Mouse (Mus musculus) hindbrain, embryonic 11.5 days (tissue): ENCODE results near the gene Il23r. TPM values are rescaled to one million over a fixed set of nuclear protein-coding genes. Genes with fewer than 3 reads are reported as not detected.

ENCODE experiments used
- ATAC-seq: fragments of 200-750 bp; cut with Nextera tagmentation; 2 replicates; pipeline ENCODE4 v1.8.0; 2017; ENCODE audit warnings: mild to moderate bottlenecking, moderate TSS enrichment, moderate library complexity; ENCODE audit not compliant: low FRiP score
- DNase-seq: peaks from one replicate; pipeline ENCODE4 v3.0.0-alpha.2; 2015; ENCODE audit warnings: low spot score
- H3K27ac ChIP-seq: fragments of 300-500 bp; sonication (generic); 2 replicates; pipeline ENCODE4 v1.5.1; 2014; ENCODE audit warnings: mild to moderate bottlenecking, low read depth, low read length
- H3K27me3 ChIP-seq: fragments of 300-500 bp; sonication (generic); 2 replicates; pipeline ENCODE4 v1.6.1; 2014; ENCODE audit warnings: mild to moderate bottlenecking, low read length, moderate library complexity, mixed read lengths; ENCODE audit not compliant: control insufficient read depth, insufficient read depth
- H3K36me3 ChIP-seq: fragments of 300-500 bp; sonication (generic); 2 replicates; pipeline ENCODE4 v1.6.1; 2014; ENCODE audit warnings: mild to moderate bottlenecking, low read length, moderate library complexity, mixed read lengths; ENCODE audit not compliant: control insufficient read depth, insufficient read depth
- H3K4me1 ChIP-seq: fragments of 300-500 bp; sonication (generic); replicated peaks from 2 replicates; pipeline ENCODE4 v1.6.1; 2014; ENCODE audit warnings: low read length, mixed read lengths; ENCODE audit not compliant: control insufficient read depth, insufficient read depth
- H3K4me2 ChIP-seq: fragments of 300-500 bp; sonication (generic); replicated peaks from 2 replicates; pipeline ENCODE4 v1.6.1; 2014; ENCODE audit warnings: mild to moderate bottlenecking, low read depth, low read length
- H3K4me3 ChIP-seq: fragments of 300-500 bp; sonication (generic); 2 replicates; pipeline ENCODE4 v1.5.1; 2014; ENCODE audit warnings: low read depth, low read length
- H3K9ac ChIP-seq: fragments of 300-500 bp; sonication (generic); 2 replicates; pipeline ENCODE4 v1.6.1; 2014; ENCODE audit warnings: low read depth, low read length
- H3K9me3 ChIP-seq: fragments of 300-500 bp; sonication (generic); 2 replicates; pipeline ENCODE4 v1.6.1; 2016; ENCODE audit warnings: low read length; ENCODE audit not compliant: control insufficient read depth
- WGBS: fragments of 180-500 bp; shearing (Covaris S2); extraction: QIAGEN DNeasy Blood & Tissue Kit; methylation state at CpG from one replicate; pipeline ENCODE4 v1.1.7; 2014; 5-methylcytosine and 5-hydroxymethylcytosine counted together
- polyA plus RNA-seq: library from polyadenylated mRNA; unstranded; fragments of >200 nt; fragmentation: Nextera tagmentation; extraction: Ambion mirVana; gene quantifications from 2 replicates; pipeline ENCODE4 v1.2.1, GENCODE M21; 2014

The Il23r gene
- not detected in 2 replicates for polyA plus RNA-seq

GRCm38 (mm10) chr6:67491755-67492154, at the start of gene Il23r:
TSS of gene Il23r (minus strand) at chr6:67491855.
- no peaks in the 10 kb centered on the region for H3K9me3 ChIP-seq
- no peaks in the 10 kb centered on the region for H3K4me1 ChIP-seq
- no peak within 1 kb of the TSS for H3K27ac ChIP-seq
- H3K4me3 ChIP-seq, result no peak within 1 kb of the TSS
- DNase-seq, result no peak
- no peaks in the 10 kb centered on the region for H3K27me3 ChIP-seq
- 75% methylated on average over 2 of the region's 2 CpGs for WGBS
- no peak within 1 kb of the TSS for H3K9ac ChIP-seq
- no peak for ATAC-seq
- no peaks in the 10 kb centered on the region for H3K36me3 ChIP-seq
- no peak within 1 kb of the TSS for H3K4me2 ChIP-seq

- H3K4me2 ChIP-seq, result peak within 1 kb of the TSS; percentile 60
- H3K36me3 ChIP-seq, result no peaks in the 10 kb centered on the region
- ATAC-seq, result no peak
- H3K4me3 ChIP-seq, result peak within 1 kb of the TSS; percentile 34
- 4% methylated on average over 8 of the region's 8 CpGs for WGBS
- H3K27me3 ChIP-seq, result peaks cover 39% of the 10 kb centered on the region
- H3K27ac ChIP-seq, result no peak within 1 kb of the TSS
- H3K9me3 ChIP-seq, result no peaks in the 10 kb centered on the region
- no peaks in the 10 kb centered on the region; the same call in 1 of the 2 replicates for H3K4me1 ChIP-seq
- no peak for DNase-seq
- no peak within 1 kb of the TSS for H3K9ac ChIP-seq
Observed at GRCm38 (mm10) chr6:67535777-67536054, 44.1 kb upstream of the Il23r start, which contains the start of gene Tacstd2. TSS of gene Tacstd2 (minus strand) at chr6:67535796.

GRCm38 (mm10) chr6:67535005-67535776, 43.5 kb upstream of the Il23r start:
- DNase-seq, result peak; percentile 67
- H3K27me3 ChIP-seq, result peaks cover 39% of the 10 kb centered on the region
- no peaks in the 10 kb centered on the region for H3K9me3 ChIP-seq
- ATAC-seq, result peak; percentile 68
- WGBS, result under 1% methylated on average over 62 of the region's 62 CpGs
- no peaks in the 10 kb centered on the region; the same call in 1 of the 2 replicates for H3K4me1 ChIP-seq
- H3K9ac ChIP-seq, result no peak overlapping the region
- H3K36me3 ChIP-seq, result no peaks in the 10 kb centered on the region
- H3K27ac ChIP-seq, result no peak overlapping the region
- peak overlapping the region; percentile 34 for H3K4me3 ChIP-seq
- H3K4me2 ChIP-seq, result peak overlapping the region; percentile 60

- Histone ChIP-seq H3K4me2 (peak overlapping the region; percentile 60), H3K4me3 (peak overlapping the region; percentile 34), H3K27ac (no peak overlapping the region), H3K4me1 (no peaks in the 10 kb centered on the region; the same call in 1 of the 2 replicates), H3K9ac (no peak overlapping the region), H3K9me3 (no peaks in the 10 kb centered on the region), H3K36me3 (no peaks in the 10 kb centered on the region), H3K27me3 (peaks cover 39% of the 10 kb centered on the region)
- peak; percentile 48 for DNase-seq
- WGBS, result 8% methylated on average over 31 of the region's 31 CpGs
- ATAC-seq, result peak; percentile 38
Observed at GRCm38 (mm10) chr6:67534191-67535004, 42.7 kb upstream of the Il23r start.

- WGBS, result 9% methylated on average over 29 of the region's 29 CpGs
- H3K27me3 ChIP-seq, result peaks cover 39% of the 10 kb centered on the region
Observed at GRCm38 (mm10) chr6:67532665-67533440, 41.2 kb upstream of the Il23r start.

GRCm38 (mm10) chr6:67531822-67532162, 40.1 kb upstream of the Il23r start:
- H3K9ac ChIP-seq, result no peak overlapping the region
- H3K4me3 ChIP-seq, result no peak overlapping the region
- H3K9me3 ChIP-seq, result no peaks in the 10 kb centered on the region
- H3K4me2 ChIP-seq, result no peak overlapping the region
- no peak for DNase-seq
- ATAC-seq, result no peak
- no peaks in the 10 kb centered on the region for H3K36me3 ChIP-seq
- H3K4me1 ChIP-seq, result no peaks in the 10 kb centered on the region; the same call in 1 of the 2 replicates
- WGBS, result 68% methylated on average over 7 of the region's 7 CpGs
- H3K27ac ChIP-seq, result no peak overlapping the region
- H3K27me3 ChIP-seq, result peaks cover 38% of the 10 kb centered on the region

More at GRCm38 (mm10) chr6:67532665-67533440, 41.2 kb upstream of the Il23r start:
- peak overlapping the region; percentile 17; the same call in 1 of the 2 replicates for H3K4me2 ChIP-seq
- peak; percentile 42 for DNase-seq
- no peaks in the 10 kb centered on the region; the same call in 1 of the 2 replicates for H3K4me1 ChIP-seq
- no peak overlapping the region for H3K27ac ChIP-seq
- 0 out of 2 replicates have a peak overlapping the region, but pooled peaks have one; percentile 9 for H3K4me3 ChIP-seq
- H3K36me3 ChIP-seq, result no peaks in the 10 kb centered on the region
- peak; percentile 60 for ATAC-seq
- H3K9ac ChIP-seq, result no peak overlapping the region
- no peaks in the 10 kb centered on the region for H3K9me3 ChIP-seq

GRCm38 (mm10) chr6:67530992-67531821, 39.6 kb upstream of the Il23r start:
- Histone ChIP-seq H3K9me3 (no peaks in the 10 kb centered on the region), H3K27ac (no peak overlapping the region), H3K4me2 (no peak overlapping the region), H3K4me1 (no peaks in the 10 kb centered on the region; the same call in 1 of the 2 replicates), H3K4me3 (no peak overlapping the region), H3K36me3 (no peaks in the 10 kb centered on the region), H3K27me3 (peaks cover 36% of the 10 kb centered on the region), H3K9ac (no peak overlapping the region)
- ATAC-seq, result no peak
- no peak for DNase-seq
- WGBS, result 56% methylated on average over 9 of the region's 9 CpGs

- ATAC-seq, result no peak
Observed at GRCm38 (mm10) chr6:67526356-67526755, 34.7 kb upstream of the Il23r start.

More at GRCm38 (mm10) chr6:67526356-67526755, 34.7 kb upstream of the Il23r start:
- DNase-seq, result no peak
- H3K4me1 ChIP-seq, result no peaks in the 10 kb centered on the region
- no peaks in the 10 kb centered on the region for H3K36me3 ChIP-seq
- H3K4me2 ChIP-seq, result no peak overlapping the region
- H3K9me3 ChIP-seq, result no peaks in the 10 kb centered on the region
- H3K27me3 ChIP-seq, result 0 out of 2 replicates have a peak, but pooled peaks cover 1% of the 10 kb centered on the region
- no peak overlapping the region for H3K27ac ChIP-seq
- 88% methylated on average over 5 of the region's 5 CpGs for WGBS
- H3K9ac ChIP-seq, result no peak overlapping the region
- H3K4me3 ChIP-seq, result no peak overlapping the region
